Mouse (Mus musculus): ENCODE measurements at regions not wholly inside any gene's neighbourhood (a gene's known extent, or its start where the extent isn't known, plus 50 kb on each side); places are given as distances from the start of the nearest gene placed in this dataset.

GRCm38 (mm10) chr15:33759496-33759895 lies 598.2 kb downstream of the 9430069I07Rik start:
- no peak for DNase-seq (ENCODE audit: low spot score)

GRCm38 (mm10) chr15:33758771-33759170 lies 598.9 kb downstream of the 9430069I07Rik start:
- no peak for DNase-seq (ENCODE audit: low spot score)

All from spleen, adult 12 weeks (tissue).